Comparison of ENCODE assay signal across 13 mouse cellular contexts in genomic region chr10:62247815-62248214, GRCm38 (mm10). TPM values are rescaled to one million over a fixed set of nuclear protein-coding genes. Genes with fewer than 3 reads are reported as not detected.
DNase-seq lines count a peak whose midpoint lies in the region; ATAC-seq and TF ChIP-seq lines count a peak whose summit lies in the region.
"Had no signal": no experiment of that assay in that cellular context is flagged by ENCODE, and none has a peak within 500 bp of the region (broad histone marks: within the 10 kb centered on the region; RNA-seq: fewer than 3 reads in every experiment).

No protein-coding gene starts in this region.

- H3K4me2 ChIP-seq in lung, embryonic 15.5 days, result no peak overlapping the region
- H3K4me2 ChIP-seq: limb, embryonic 15.5 days had no signal

- H3K4me3 ChIP-seq in lung, embryonic 15.5 days, result no peak overlapping the region
- H3K4me3 ChIP-seq: limb, embryonic 15.5 days had no signal

- in situ Hi-C loops in Patski (cut with MboI; ENCODE audit: low pct_unique_long_range_greater_than_20kb), result no loop called here

- no peaks in the 10 kb centered on the region for H3K9me3 ChIP-seq in lung, embryonic 15.5 days
- H3K9me3 ChIP-seq: limb, embryonic 15.5 days had no signal

- CTCF ChIA-PET in Patski (lab: Charles Lee), result interaction anchor here (0.9 to 2.8 kb wide), 4 partner anchors 12 to 163 kb away, joined by 3 to 14 read pairs (median 4); no protein-coding TSS in a partner anchor

- no peaks in the 10 kb centered on the region for H3K36me3 ChIP-seq in lung, embryonic 15.5 days
- H3K36me3 ChIP-seq: limb, embryonic 15.5 days had no signal

- H3K9ac ChIP-seq in lung, embryonic 15.5 days, result no peak overlapping the region
- H3K9ac ChIP-seq: limb, embryonic 15.5 days had no signal

- peaks cover 23% of the 10 kb centered on the region for H3K4me1 ChIP-seq in lung, embryonic 15.5 days

- peak overlapping the region; percentile 45; the same call in 1 of the 2 replicates for H3K27ac ChIP-seq in lung, embryonic 15.5 days
- H3K27ac ChIP-seq: limb, embryonic 15.5 days had no signal

- POLR2A ChIA-PET in Patski (lab: Charles Lee), result interaction anchor here (1.3 kb wide), 1 partner anchor 13 kb away, joined by 3 read pairs; no protein-coding TSS in a partner anchor

- 2% methylated on average over 8 of the region's 8 CpGs for WGBS in lung, embryonic 15.5 days

- no peaks in the 10 kb centered on the region for H3K27me3 ChIP-seq in Patski
- H3K27me3 ChIP-seq in lung, embryonic 15.5 days, result no peaks in the 10 kb centered on the region
- H3K27me3 ChIP-seq: limb, embryonic 15.5 days had no signal

- TF ChIP-seq CTCF in Patski (IDR thresholded peaks at IDR 0.05), result no peak

- peak; percentile 44 to 53 for DNase-seq in cerebellum, postnatal 10 days
- no peak for DNase-seq in cerebellum, postnatal 4 days (ENCODE audit: low spot score in 2 of 2)
- DNase-seq in Patski (ENCODE audit: low read depth, low spot score), result no peak
- peak; percentile 36 to 49 for DNase-seq in thymus, adult 18-20 months
- DNase-seq in cerebellum, postnatal 36 days, result no peak
- DNase-seq in kidney, adult 11 months, result no peak
- DNase-seq in gastrocnemius, adult 8-10 months (ENCODE audit: low spot score in 2 of 2), result no peak
- DNase-seq: heart, postnatal 14 days; right cerebral cortex, adult 18-20 months had no signal

- peak; percentile 60 for ATAC-seq in Patski
- ATAC-seq in lung, embryonic 15.5 days (ENCODE audit: borderline replicate concordance, extremely low read depth, low FRiP score, low TSS enrichment), result peak; percentile 81

RNA-seq across cellular contexts. Expression of gene Tacr2, which starts 4.4 kb away (rescaled TPM):
- 0.08 TPM for polyA plus RNA-seq in Patski (2021)
- 0.56 and 0.72 TPM in 2 replicates for polyA plus RNA-seq in lung, embryonic 15.5 days (2015; fragmentation: Nextera tagmentation; extraction: Ambion mirVana)
- total RNA-seq in gastrocnemius, adult 8-10 months (2022), result not detected
- total RNA-seq: heart, postnatal 14 days; monocyte, adult 5-6 weeks had no signal
- polyA plus RNA-seq: embryonic facial prominence, embryonic 11.5 days; limb, embryonic 15.5 days had no signal

RNA-seq across cellular contexts. Expression of gene Tspan15, which starts 16.8 kb away (rescaled TPM):
- polyA plus RNA-seq in Patski (2021), result 22.6 TPM
- 66.5 and 84.5 TPM in 2 replicates for polyA plus RNA-seq in lung, embryonic 15.5 days (2015; fragmentation: Nextera tagmentation; extraction: Ambion mirVana)
- 1 to 10 TPM; 4.6 to 7.3 (median 5.1) TPM for total RNA-seq in gastrocnemius, adult 8-10 months (2022)

Comparison
In these comparisons a context has a peak if more than half of its experiments do, and no peak if none do; other contexts are left out.
1. DNase-seq: peak in cerebellum, postnatal 10 days (2 of 2) and thymus, adult 18-20 months (2 of 2); none in cerebellum, postnatal 4 days (0 of 2), Patski (single experiment), cerebellum, postnatal 36 days (0 of 2), kidney, adult 11 months (single experiment) and gastrocnemius, adult 8-10 months (0 of 2).